Mouse (Mus musculus): ENCODE measurements around the gene Pmfbp1. TPM values are rescaled to one million over a fixed set of nuclear protein-coding genes. Genes with fewer than 3 reads are reported as not detected.

Gene Pmfbp1
- polyA plus RNA-seq, 1 experiment from 2014 or later = not detected

DNA sequence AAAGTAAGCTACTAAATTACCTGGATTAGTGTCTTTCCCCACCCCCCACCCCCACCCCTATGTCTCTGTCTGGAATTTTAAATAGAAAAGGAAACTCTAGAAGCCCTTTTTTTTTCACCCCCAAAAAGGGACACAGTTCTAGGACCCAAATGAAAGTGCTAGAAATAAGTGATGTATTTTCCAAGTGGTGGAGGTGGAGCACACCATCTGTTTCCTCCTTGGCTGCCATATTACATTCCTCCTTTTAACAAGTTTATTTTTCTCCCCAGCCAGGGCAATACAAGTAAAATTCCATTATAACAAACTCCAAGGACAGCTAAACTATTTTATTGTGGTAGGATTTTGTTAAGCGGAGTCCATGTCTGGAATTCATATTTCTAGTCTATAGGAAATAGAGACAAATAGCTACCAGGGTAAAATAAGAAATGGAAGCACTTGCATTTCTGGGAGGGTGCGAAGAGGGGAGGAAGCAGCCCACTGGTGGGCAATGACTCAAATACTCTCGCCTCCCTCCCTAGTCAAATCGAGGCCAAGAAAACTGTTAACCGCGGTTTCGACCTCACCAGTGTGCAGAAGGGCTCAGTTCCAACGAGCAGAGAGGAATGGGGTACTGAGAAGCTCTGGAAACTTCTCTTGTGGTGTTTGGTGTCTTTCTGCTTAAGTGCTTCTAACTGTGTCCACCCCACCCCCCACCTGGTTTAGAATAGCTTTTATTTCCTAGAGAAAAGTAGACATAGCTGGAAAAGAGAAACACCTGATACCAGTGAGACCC lies 49.1 kb downstream of the Pmfbp1 start:
- no peak overlapping the region for H3K27ac ChIP-seq
- WGBS (ENCODE audit: missing documents) = 73% methylated on average over 8 of the region's 8 CpGs
- peaks cover 10% of the 10 kb centered on the region for H3K36me3 ChIP-seq (ENCODE audit: inconsistent target)
- no peaks in the 10 kb centered on the region for H3K79me2 ChIP-seq (ENCODE audit: inconsistent target)
- no peak overlapping the region for H3K4me3 ChIP-seq (ENCODE audit: inconsistent target)

DNA sequence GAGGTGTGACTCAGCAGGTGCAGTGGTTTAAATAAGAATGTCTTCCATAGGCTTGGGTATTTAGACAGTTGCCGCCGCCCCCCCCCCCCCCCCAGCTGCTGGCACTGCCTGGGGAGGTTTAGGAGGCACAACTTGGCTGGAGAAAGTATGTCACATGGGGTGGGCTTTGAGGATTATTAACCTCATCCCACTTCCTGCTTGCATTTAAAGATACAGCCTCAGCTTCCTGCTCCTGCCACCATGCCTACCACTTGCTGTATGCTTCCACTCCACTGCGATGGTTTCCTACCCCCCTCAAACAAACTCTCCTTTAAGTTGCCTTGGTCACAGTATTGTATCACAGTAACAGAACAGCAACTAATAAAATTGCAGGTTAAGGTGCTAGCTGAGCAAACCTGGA lies 50.2 kb downstream of the Pmfbp1 start:
- H3K36me3 ChIP-seq (ENCODE audit: inconsistent target) = peaks cover 20% of the 10 kb centered on the region
- no peak overlapping the region for H3K4me3 ChIP-seq (ENCODE audit: inconsistent target)
- no peaks in the 10 kb centered on the region for H3K79me2 ChIP-seq (ENCODE audit: inconsistent target)
- no peak overlapping the region for H3K27ac ChIP-seq
- 14% methylated on average over 1 of the region's 3 CpGs for WGBS (ENCODE audit: missing documents)

DNA sequence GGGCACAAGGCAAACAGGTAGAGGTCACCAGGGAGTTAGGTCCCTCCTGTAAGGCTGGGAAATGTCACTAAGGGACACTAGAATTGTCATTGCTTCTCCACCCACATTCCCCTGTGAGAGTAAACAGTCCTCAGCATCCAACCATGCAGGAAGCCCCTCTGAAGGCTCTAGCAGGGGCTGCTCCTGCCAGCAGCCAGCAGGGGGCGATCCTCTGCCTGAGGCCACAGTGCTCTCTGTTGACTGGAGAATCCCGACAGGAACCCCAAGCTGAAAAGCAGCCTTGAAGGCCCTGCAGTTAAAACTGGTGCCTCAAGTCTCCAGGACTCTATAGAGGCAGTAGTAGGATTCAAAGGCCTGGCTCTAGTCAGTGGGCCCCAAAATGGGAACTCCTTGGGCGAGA lies 57.8 kb downstream of the Pmfbp1 start:
- H3K4me3 ChIP-seq (ENCODE audit: inconsistent target) = no peak overlapping the region

DNA sequence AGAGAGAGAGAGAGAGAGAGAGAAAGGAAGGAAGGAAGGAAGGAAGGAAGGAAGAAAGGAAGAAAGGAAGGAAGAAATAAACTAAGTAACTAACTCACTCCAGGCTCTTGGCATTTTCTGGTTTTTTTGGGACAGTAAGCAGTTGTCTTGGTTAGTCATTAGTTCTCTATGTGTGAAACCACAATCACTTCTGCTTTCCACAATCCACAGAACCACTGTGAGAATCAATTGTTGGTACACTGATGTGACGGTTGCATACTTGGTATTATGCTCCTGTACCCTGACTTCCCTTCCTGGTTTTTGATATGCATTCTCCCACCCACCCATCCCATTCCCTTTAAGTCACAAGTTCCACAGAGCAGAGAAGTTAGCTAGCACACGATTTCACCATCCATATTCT lies 70.1 kb downstream of the Pmfbp1 start:
- 0% methylated on average over 1 of the region's 2 CpGs for WGBS (ENCODE audit: missing documents)
- peaks cover 40% of the 10 kb centered on the region for H3K79me2 ChIP-seq (ENCODE audit: inconsistent target)
- H3K4me3 ChIP-seq (ENCODE audit: inconsistent target) = peak overlapping the region; percentile 97; the same call in 1 of the 2 replicates
- peak overlapping the region; percentile 13; the same call in 1 of the 2 replicates for H3K27ac ChIP-seq
- peaks cover 38% of the 10 kb centered on the region for H3K36me3 ChIP-seq (ENCODE audit: inconsistent target)

More for the DNA sequence above, 57.8 kb downstream of the Pmfbp1 start:
- Histone ChIP-seq H3K79me2 (ENCODE audit: inconsistent target) (no peaks in the 10 kb centered on the region), H3K36me3 (ENCODE audit: inconsistent target) (peaks cover 96% of the 10 kb centered on the region), H3K27ac (no peak overlapping the region)
- 64% methylated on average over 3 of the region's 3 CpGs for WGBS (ENCODE audit: missing documents)

DNA sequence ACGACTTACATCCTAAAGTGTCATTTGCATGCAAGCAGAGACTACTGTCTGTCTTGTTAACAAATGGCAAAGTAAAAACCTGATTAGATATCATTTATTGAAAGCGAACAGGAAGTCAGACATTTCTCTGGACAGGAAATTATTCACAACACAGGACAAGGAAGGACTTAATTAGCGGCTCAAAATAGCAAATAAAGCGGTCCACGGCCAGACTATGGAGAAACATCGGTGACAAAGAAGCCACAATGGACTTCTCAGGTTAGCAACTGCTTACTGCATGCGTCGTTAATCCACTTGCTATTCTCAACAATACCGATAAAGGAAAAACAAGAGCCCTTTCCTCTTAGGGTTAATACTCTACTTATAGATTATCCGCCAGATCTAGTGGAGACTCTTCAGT lies 70.9 kb downstream of the Pmfbp1 start:
- WGBS (ENCODE audit: missing documents) = 3% methylated on average over 10 of the region's 10 CpGs
- H3K4me3 ChIP-seq (ENCODE audit: inconsistent target) = peak overlapping the region; percentile 97

DNA sequence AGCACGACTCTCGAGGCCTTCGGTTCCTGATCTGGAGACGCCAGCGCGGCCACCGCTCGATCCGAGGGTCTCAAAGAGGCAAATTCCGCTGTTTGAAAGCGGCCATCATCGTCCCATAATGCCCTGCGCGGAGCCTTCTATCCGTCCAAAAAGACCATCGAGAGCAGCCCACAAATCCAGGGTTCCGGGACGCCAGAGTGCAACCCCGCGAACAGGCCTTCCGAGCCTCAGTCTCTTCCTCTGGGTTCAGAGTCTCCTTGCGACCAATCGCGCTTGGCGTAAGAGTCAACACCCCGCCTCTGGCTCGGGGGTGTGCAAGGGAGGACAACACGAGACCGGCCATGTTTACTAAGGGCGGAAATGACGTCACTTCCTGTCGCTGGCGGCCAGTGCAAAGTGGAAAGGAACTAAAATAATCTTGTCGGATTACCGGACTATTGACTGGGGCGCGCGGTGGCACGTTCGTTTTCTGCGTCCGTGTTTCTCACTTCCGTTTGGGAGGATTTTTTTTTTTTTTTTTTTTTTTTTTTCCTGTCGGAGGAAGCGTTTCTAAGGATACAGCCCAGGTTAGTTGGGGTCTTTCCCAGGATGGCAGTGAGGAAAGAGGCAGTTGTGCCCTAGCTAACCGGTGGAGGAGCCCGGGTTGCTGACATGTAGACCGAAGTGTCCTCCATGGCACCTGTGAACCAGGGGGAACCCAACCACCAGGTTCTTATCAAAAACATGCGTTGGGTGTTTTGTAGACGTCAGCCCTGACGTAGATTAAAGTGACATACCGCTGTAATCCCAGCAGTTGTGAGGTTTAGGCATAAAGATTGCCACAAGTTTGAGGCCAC lies 71.9 kb downstream of the Pmfbp1 start, which contains the start of the genes Dhx38 and Txnl4b:
Gene Dhx38 (minus strand): TSS at position 364 of the 836 bp plus-strand sequence.
Gene Txnl4b (plus strand): TSS at position 395 of the 836 bp plus-strand sequence.
- peaks cover 33% of the 10 kb centered on the region for H3K36me3 ChIP-seq (ENCODE audit: inconsistent target)
- 1% methylated on average over 40 of the region's 52 CpGs for WGBS (ENCODE audit: missing documents)

More for the DNA sequence above, 70.9 kb downstream of the Pmfbp1 start:
- peak overlapping the region; percentile 88 for H3K27ac ChIP-seq
- H3K36me3 ChIP-seq (ENCODE audit: inconsistent target) = peaks cover 35% of the 10 kb centered on the region
- peaks cover 40% of the 10 kb centered on the region for H3K79me2 ChIP-seq (ENCODE audit: inconsistent target)

DNA sequence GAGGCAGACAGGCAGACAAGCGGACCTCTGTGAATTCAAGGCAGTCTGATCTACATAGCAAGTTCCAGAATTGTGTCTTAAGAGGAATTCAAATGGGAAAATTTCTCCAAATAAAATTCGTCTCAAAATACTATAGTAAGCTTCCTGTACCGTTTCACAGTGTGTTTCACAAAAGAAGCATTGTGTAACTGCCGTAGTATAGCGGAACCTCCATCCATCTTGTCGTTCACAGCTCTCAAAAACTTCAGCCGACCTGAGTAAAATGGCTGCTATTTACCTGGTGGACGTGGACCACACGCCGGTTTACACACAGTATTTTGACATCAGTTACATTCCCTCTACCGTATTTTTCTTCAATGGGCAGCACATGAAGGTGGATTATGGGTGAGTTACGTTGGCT lies 77.3 kb downstream of the Pmfbp1 start:
- Histone ChIP-seq H3K27ac (no peak overlapping the region), H3K4me3 (ENCODE audit: inconsistent target) (no peak overlapping the region), H3K79me2 (ENCODE audit: inconsistent target) (peaks cover 9% of the 10 kb centered on the region; the same call in 1 of the 2 replicates), H3K36me3 (ENCODE audit: inconsistent target) (peaks cover 22% of the 10 kb centered on the region)
- 87% methylated on average over 12 of the region's 12 CpGs for WGBS (ENCODE audit: missing documents)

More for the DNA sequence above, 71.9 kb downstream of the Pmfbp1 start, which contains the start of the genes Dhx38 and Txnl4b:
- H3K4me3 ChIP-seq (ENCODE audit: inconsistent target) = peak within 1 kb of the TSS; percentile 97
- peaks cover 40% of the 10 kb centered on the region for H3K79me2 ChIP-seq (ENCODE audit: inconsistent target)
- peak within 1 kb of the TSS; percentile 88 for H3K27ac ChIP-seq

DNA sequence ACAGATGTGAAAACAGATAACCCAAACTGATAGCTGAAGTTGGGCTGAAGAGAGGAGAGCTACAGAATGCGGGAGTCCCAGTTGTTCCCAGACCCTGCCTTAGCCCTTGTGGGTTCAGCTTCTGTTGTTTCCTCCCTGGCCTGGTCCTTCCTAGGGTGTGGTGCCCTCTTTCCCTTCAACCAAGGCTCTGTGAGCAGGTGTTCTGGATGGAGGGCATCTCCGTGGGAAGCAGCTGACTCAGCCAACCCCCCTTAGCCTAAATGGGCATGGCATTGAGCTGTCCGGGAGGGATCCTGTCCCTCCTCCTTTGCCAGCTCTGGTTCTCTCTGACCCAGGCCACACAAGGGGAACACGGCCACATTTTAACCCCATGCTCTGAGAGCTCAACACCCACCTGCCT lies 82.5 kb downstream of the Pmfbp1 start:
- Histone ChIP-seq H3K27ac (no peak overlapping the region), H3K79me2 (ENCODE audit: inconsistent target) (no peaks in the 10 kb centered on the region), H3K4me3 (ENCODE audit: inconsistent target) (no peak overlapping the region), H3K36me3 (ENCODE audit: inconsistent target) (peaks cover 4% of the 10 kb centered on the region; the same call in 1 of the 2 replicates)
- 88% methylated on average over 3 of the region's 4 CpGs for WGBS (ENCODE audit: missing documents)

DNA sequence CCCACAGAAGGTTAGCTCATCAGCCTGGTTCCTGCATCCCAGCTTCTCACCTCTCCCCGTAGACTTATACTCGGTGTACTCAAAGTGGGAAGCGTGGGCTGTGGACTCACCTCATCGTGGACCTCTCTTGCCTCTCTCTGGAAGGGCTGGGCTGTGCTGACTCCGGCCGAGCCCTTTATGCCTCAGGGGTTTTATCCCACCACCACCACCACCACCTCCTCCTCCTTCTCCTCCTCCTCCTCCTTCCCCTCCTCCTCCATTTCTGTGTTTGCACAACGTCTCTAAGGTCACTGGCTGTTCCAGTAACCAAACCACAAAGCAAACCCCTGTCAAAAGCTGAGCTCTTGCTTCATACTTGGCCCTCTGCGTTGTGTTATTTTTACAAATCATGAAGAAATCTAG lies 85.1 kb downstream of the Pmfbp1 start, which contains the start of gene Hp:
Gene Hp (minus strand): TSS at position 273 of the 402 bp plus-strand sequence.
- WGBS (ENCODE audit: missing documents) = 17% methylated on average over 7 of the region's 8 CpGs
- no peak within 1 kb of the TSS for H3K27ac ChIP-seq

DNA sequence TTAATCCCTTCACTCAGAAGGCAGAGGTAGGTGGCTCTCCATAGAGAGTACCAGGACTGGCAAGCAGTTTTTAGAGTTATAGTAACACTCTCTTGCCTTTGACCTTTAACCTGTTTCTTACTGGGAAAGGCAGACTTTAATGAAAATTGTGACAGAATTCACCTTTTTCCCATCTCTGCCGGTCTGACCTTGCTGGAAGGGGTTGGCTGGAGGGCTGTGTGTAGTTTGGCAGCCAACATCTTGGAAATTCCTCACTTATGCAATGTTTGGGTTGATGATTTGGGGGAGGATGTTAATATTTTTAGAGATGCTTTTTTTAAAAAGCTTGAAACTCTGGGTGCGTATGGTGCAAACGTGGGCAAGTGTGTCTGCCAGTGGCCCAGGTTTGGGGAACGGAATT lies 90.5 kb downstream of the Pmfbp1 start:
- Histone ChIP-seq H3K4me3 (ENCODE audit: inconsistent target) (no peak overlapping the region), H3K79me2 (ENCODE audit: inconsistent target) (no peaks in the 10 kb centered on the region), H3K27ac (no peak overlapping the region), H3K36me3 (ENCODE audit: inconsistent target) (no peaks in the 10 kb centered on the region)
- WGBS (ENCODE audit: missing documents) = 74% methylated on average over 4 of the region's 4 CpGs

More for the DNA sequence above, 85.1 kb downstream of the Pmfbp1 start, which contains the start of gene Hp:
- no peaks in the 10 kb centered on the region for H3K79me2 ChIP-seq (ENCODE audit: inconsistent target)
- H3K36me3 ChIP-seq (ENCODE audit: inconsistent target) = no peaks in the 10 kb centered on the region
- H3K4me3 ChIP-seq (ENCODE audit: inconsistent target) = no peak within 1 kb of the TSS

DNA sequence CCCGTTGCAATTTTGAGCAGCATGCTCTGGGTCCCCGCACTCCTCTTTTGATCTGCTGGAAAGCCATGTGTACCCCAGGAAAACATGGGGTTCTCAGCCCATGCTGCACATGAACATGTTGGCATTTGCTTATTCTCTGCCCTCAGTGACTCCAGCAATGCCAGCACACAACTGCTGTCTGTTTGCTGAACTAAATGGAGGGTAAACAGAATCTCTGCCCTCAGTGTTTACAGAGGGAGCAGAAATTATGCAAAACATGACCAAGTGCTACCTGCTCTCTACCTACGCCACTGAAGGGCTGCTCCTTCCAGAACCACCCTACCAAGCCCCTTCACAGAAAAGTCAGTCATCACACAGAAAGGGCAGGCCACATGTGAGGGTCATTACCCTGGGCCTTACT lies 91.0 kb downstream of the Pmfbp1 start:
- no peaks in the 10 kb centered on the region for H3K79me2 ChIP-seq (ENCODE audit: inconsistent target)
- H3K36me3 ChIP-seq (ENCODE audit: inconsistent target) = no peaks in the 10 kb centered on the region
- H3K27ac ChIP-seq = no peak overlapping the region
- WGBS (ENCODE audit: missing documents) = 92% methylated on average over 3 of the region's 3 CpGs
- no peak overlapping the region for H3K4me3 ChIP-seq (ENCODE audit: inconsistent target)

DNA sequence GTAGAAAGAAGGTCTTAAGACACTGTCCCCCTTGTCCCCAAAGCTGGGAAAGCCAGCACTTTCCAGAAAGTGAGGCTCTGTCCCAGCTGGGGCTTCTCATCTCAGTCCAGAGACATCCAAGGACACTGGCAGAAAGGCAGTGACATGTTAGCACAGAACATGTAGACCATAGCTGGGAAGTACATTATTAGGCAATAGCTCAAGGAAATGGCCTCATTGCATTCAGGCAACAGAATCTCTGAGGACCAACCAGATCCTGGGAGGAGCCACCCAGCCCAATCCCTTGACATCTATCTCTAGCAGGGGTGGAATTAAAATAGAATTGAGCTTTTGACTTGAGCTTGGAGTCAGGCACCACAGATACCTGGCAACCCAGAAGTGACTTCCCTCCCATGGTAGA lies 91.8 kb downstream of the Pmfbp1 start:
- no peak overlapping the region for H3K27ac ChIP-seq
- H3K79me2 ChIP-seq (ENCODE audit: inconsistent target) = no peaks in the 10 kb centered on the region
- H3K36me3 ChIP-seq (ENCODE audit: inconsistent target) = no peaks in the 10 kb centered on the region
- H3K4me3 ChIP-seq (ENCODE audit: inconsistent target) = no peak overlapping the region

DNA sequence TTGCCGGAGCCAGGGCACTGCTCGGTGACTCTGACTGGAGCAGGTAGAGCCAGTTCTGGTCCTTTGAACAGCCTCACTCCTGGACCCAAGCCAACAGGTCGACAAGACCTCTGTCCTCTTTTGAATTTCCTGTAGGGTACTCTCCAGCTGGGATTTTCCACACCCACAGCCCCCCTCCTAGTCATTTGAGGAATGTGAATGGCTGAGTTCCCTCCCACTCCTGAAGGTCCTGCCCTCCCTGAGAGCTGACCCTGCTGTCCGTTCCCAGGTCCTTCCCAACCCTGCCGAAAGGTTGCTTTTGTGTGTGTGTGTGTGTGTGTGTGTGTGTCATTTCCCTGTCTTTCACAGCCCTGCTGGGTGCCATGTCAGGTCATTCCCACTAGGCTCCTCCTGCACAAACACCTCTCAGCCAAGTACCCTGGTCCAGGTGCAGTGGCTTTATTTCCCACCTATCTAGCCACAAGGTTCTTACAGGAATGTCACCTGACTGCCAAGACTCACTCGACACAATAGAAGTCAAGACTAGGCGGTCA lies 93.2 kb downstream of the Pmfbp1 start:
- WGBS (ENCODE audit: missing documents) = 76% methylated on average over 6 of the region's 7 CpGs
- Histone ChIP-seq H3K36me3 (ENCODE audit: inconsistent target) (no peaks in the 10 kb centered on the region), H3K27ac (no peak overlapping the region), H3K79me2 (ENCODE audit: inconsistent target) (no peaks in the 10 kb centered on the region), H3K4me3 (ENCODE audit: inconsistent target) (no peak overlapping the region)

DNA sequence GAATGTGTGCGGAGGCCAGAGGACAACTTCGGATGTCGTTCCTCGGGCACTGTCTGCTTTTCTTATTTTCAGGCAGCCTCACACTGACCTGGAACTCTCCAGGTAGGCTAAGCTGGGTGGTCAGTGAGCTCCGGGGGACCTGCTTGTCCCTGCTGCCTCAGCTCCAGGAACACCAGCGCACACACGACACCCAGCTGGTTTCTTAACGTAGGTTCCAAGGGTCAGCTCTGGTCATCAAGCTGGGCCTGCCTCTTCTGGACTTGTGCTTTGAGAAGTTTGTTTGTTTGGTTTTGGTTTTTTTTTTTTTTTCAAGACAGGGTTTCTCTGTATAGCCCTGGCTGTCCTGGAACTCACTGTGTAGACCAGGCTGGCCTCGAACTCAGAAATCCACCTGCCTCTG lies 97.1 kb downstream of the Pmfbp1 start:
- H3K79me2 ChIP-seq (ENCODE audit: inconsistent target) = no peaks in the 10 kb centered on the region
- 97% methylated on average over 9 of the region's 9 CpGs for WGBS (ENCODE audit: missing documents)
- H3K27ac ChIP-seq = no peak overlapping the region
- no peak overlapping the region for H3K4me3 ChIP-seq (ENCODE audit: inconsistent target)
- peaks cover 9% of the 10 kb centered on the region; the same call in 1 of the 2 replicates for H3K36me3 ChIP-seq (ENCODE audit: inconsistent target)

Measured in macrophage (primary cell).